Mouse (Mus musculus): Measurements from ENCODE around the gene Bhmt2.

- TF ChIP-seq CTCF (IDR thresholded peaks at IDR 0.05; ENCODE audit: low read depth, low read length) (no peak), POLR2A (IDR thresholded peaks at IDR 0.05; ENCODE audit: borderline replicate concordance, low read depth, low read length) (no peak)
Observed at GRCm38 (mm10) chr13:93637282-93638245, 36.5 kb downstream of the Bhmt2 start, which contains the start of gene Bhmt.
